Mouse (Mus musculus) cerebellum, adult 9-10 months (tissue): Measurements from ENCODE around the gene 1700028K03Rik.

Experiments
- DNase-seq: peaks from one replicate; pipeline ENCODE4 v3.0.0; 2022

The 1700028K03Rik gene

DNA sequence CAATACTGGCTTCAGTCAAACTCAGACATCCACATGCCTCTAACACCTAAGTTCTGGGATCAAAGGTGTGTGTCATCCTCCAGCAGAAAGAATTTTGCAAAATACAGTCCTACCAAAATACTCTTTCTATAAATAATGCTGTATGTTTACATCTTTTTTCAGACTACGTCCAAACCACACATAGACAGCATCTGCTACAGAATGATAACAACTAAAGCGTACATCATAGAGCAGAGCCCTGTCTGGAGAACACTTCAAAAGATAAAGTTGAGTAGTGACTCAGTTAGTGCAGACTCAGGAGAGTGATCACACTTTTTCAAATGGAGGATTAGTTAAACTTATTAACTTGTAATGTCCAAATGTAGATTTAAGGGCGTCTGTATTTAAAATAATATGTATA is 13.4 kb downstream of the 1700028K03Rik start:
- DNase-seq = no peak

DNA sequence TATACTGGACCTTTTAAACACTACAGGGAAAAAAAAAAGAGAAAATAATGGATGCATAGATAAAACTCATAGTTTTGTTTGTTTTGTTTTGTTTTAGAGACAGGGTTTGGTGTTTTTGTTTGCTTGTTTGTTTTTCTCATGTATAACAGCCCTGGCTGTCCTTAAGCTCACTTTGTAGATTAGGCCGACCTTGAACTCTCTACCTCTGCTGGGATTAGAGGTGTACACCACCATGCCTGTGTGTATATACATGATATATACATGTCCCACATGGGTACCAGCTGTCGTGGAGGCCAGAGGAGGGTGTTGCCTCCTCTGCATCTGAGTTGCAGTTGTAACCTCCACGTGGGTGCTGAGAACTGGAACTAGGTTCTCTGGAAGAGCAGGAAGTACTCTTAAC is 13.9 kb downstream of the 1700028K03Rik start:
- DNase-seq = no peak

DNA sequence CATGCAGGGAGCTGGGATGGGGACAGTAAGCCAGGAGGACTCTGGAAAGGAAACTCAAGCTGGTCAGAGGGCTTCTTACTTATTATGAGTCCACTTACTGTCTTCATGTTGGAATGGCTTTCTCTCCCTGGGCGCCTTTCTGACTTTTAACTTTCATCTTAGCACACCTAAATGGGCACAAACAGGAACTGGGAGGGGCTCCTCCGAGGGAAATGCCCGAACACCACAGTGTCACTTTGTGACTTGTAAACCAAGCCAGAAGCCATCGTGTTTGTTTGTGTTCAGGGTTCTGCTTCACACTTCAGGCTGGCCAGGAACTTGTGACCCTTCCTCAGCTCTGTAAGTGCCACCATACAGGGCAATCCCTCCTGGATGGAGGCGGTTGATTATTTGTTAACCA is 19.8 kb downstream of the 1700028K03Rik start:
- DNase-seq = no peak

DNA sequence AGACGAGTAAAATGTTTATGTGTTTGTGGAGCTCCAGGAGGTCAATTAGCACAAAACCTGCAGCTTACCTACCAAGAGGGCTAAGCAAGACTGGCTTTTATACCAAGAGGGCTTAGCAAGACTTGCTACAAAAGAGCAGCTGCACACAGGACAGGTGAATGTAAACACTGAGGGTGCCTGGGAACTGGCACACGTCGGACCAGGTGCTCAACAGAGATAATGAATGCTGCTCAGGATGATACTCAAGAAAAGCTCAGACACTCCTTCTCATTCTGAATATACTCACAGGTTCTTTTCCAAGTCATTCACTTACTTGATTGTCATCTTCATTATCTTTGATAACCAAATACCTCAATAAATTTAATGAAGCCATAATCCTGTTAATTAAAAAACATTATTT is 22.5 kb downstream of the 1700028K03Rik start:
- no peak for DNase-seq

DNA sequence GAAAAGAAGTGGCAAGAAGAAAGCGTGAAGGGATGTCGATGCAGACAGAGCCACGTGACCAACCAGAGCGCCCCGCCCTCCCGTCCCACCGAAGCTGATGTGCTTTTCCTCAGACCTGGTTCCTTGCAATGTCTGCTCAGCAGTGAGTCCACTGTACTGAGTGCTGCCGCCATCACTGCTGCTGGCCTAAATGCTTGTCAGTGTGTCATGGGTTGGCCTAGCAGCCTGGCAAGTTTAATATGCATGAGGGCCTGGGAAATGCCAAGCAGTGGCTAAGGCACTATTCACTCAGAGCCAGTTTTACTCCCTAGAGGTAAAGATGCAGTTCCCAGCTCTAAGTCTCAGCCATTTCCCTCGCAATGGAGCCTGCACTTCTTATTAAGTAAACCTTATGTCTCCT is 34.6 kb downstream of the 1700028K03Rik start:
- DNase-seq = no peak

DNA sequence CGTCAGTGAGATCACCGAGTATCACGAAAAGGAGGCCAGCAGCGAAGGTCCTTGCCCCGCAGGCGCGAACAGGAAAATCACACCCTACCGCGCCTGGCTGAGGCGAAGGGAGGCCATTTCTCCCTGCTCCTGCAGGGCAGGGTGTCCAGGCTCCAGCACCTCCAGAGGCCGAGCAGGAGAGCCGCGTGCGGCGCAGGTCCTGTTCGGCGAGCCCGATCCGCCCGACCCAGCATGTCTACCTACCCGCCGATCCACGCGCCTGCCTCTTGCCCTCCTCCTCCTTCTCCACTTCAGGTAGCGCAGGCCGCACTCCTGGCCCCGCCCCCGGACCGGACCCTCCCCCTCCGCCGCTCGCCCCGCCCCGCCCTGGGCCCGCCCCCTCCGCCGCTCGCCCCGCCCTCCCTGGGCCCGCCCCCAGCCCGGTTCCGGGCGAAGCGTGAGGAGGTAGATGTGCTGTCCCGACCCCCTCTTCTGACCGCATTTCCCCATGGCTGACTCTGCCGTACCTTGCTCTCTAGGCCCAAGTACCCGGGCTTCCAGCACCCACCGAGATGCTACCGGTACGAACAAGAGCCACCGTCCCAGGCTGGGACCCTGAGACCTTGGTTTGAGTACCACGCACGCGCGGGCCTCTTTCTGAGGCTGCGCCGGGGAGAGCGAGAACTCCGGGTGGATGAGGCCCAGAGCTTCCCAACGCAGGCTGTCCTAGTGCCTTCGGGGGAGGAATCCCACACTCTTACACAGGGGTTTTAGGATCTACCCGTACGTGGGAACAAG is 63.0 kb downstream of the 1700028K03Rik start, which contains the start of the genes Rpap2 and Glmn:
Gene Rpap2, plus strand, starts transcription at position 73 of the 777 bp plus-strand sequence.
Gene Glmn, minus strand, starts transcription at position 588 of the 777 bp plus-strand sequence.
- peak; percentile 87 for DNase-seq

DNA sequence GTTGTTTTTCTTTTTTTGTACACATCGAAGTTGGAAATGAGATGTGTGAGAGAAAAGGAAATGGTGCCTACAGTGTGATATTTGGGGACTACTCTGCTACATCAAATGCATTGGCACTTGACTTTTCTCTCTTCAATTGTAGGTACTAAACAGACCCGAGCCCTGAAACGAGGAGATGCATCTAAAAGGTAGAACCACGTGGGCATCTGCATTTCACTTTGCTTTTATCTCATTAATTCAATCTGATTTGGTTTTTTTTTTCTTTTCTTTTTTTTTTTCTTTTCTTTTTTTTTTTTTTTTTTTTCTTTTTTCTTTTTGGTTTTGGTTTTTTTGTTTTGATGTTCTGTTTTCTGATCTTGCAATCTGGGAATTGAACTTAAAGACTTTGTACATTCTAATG is 63.9 kb downstream of the 1700028K03Rik start:
- DNase-seq = no peak
